Mouse (Mus musculus) liver, embryonic 12.5 days (tissue): ENCODE results near the gene Lhx2. TPM values are rescaled to one million over a fixed set of nuclear protein-coding genes. Genes with fewer than 3 reads are reported as not detected.

Experiments
- ATAC-seq: fragments of 200-750 bp; cut with Nextera tagmentation; 2 replicates; pipeline ENCODE4 v1.8.0; 2017; ENCODE audit warnings: moderate number of reproducible peaks, mild to moderate bottlenecking, moderate library complexity
- H3K27ac ChIP-seq: fragments of 300-500 bp; sonication (generic); 2 replicates; pipeline ENCODE4 v1.5.1; 2016; ENCODE audit warnings: mild to moderate bottlenecking
- H3K27me3 ChIP-seq: fragments of 300-500 bp; sonication (generic); replicated peaks from 2 replicates; pipeline ENCODE4 v1.6.1; 2016; ENCODE audit warnings: mild to moderate bottlenecking, moderate library complexity
- H3K36me3 ChIP-seq: fragments of 300-500 bp; sonication (generic); 2 replicates; pipeline ENCODE4 v1.6.1; 2016; ENCODE audit warnings: mild to moderate bottlenecking, moderate library complexity
- H3K4me1 ChIP-seq: fragments of 300-500 bp; sonication (generic); 2 replicates; pipeline ENCODE4 v1.6.1; 2016
- H3K4me2 ChIP-seq: fragments of 300-500 bp; sonication (generic); 2 replicates; pipeline ENCODE4 v1.6.1; 2016; ENCODE audit warnings: mild to moderate bottlenecking, moderate library complexity
- H3K4me3 ChIP-seq: fragments of 300-500 bp; sonication (generic); 2 replicates; pipeline ENCODE4 v1.5.1; 2016; ENCODE audit warnings: mild to moderate bottlenecking, moderate library complexity
- H3K9ac ChIP-seq: fragments of 300-500 bp; sonication (generic); 2 replicates; pipeline ENCODE4 v1.6.1; 2016; ENCODE audit warnings: mild to moderate bottlenecking, moderate library complexity
- H3K9me3 ChIP-seq: fragments of 300-500 bp; sonication (generic); replicated peaks from 2 replicates; pipeline ENCODE4 v1.6.1; 2016; ENCODE audit warnings: mild to moderate bottlenecking, moderate library complexity
- WGBS: fragments of 180-500 bp; shearing (Covaris S2); methylation state at CpG from one replicate; pipeline ENCODE4 v1.1.7; 2016; ENCODE audit not compliant: insufficient replicate concordance; 5-methylcytosine and 5-hydroxymethylcytosine counted together
- polyA plus RNA-seq: library from polyadenylated mRNA; unstranded; fragments of >200 nt; fragmentation: Nextera tagmentation; extraction: Ambion mirVana; gene quantifications from 2 replicates; pipeline ENCODE4 v1.2.1, GENCODE M21; 2016

Lhx2 gene
- polyA plus RNA-seq, 1 experiment from 2014 or later: 8.6 TPM

DNA sequence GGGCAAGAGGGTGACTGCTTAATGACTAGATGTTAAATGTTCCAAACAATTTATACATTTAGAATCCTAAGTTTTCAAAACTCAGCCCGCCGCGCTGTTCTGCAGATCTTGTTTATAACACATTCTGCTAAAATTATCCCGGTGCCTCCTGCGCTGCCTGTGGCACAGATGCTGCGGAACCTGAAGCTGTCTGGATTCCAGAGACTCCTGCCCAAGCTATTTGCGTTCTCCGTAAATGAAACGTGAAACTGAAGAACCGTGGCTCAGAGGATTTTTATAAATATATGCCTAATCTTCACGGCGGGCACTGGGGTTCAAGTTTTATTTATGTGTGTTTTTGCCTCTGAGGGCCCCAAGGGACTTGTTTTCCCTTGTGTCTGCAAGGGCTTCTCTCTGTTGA lies 64.2 kb downstream of the Lhx2 start:
- ATAC-seq: no peak
- H3K4me1 ChIP-seq: no peaks in the 10 kb centered on the region
- no peak overlapping the region for H3K4me3 ChIP-seq
- H3K9me3 ChIP-seq: no peaks in the 10 kb centered on the region
- no peaks in the 10 kb centered on the region for H3K36me3 ChIP-seq
- H3K4me2 ChIP-seq: no peak overlapping the region
- H3K9ac ChIP-seq: no peak overlapping the region
- peaks cover 31% of the 10 kb centered on the region for H3K27me3 ChIP-seq
- no peak overlapping the region for H3K27ac ChIP-seq
- WGBS: 68% methylated on average over 12 of the region's 12 CpGs

- H3K36me3 ChIP-seq: no peaks in the 10 kb centered on the region
- H3K9ac ChIP-seq: no peak overlapping the region
- no peak overlapping the region for H3K27ac ChIP-seq
- H3K9me3 ChIP-seq: no peaks in the 10 kb centered on the region
- no peak overlapping the region for H3K4me3 ChIP-seq
- H3K4me2 ChIP-seq: no peak overlapping the region
- WGBS: 63% methylated on average over 10 of the region's 10 CpGs
- no peaks in the 10 kb centered on the region for H3K4me1 ChIP-seq
- peaks cover 31% of the 10 kb centered on the region for H3K27me3 ChIP-seq
- no peak for ATAC-seq
Measured at GRCm38 (mm10) chr2:38404007-38404596, 65.0 kb downstream of the Lhx2 start.

GRCm38 (mm10) chr2:38405356-38405755 lies 66.3 kb downstream of the Lhx2 start:
- H3K4me2 ChIP-seq: no peak overlapping the region
- H3K9ac ChIP-seq: no peak overlapping the region
- H3K9me3 ChIP-seq: no peaks in the 10 kb centered on the region
- peaks cover 29% of the 10 kb centered on the region for H3K27me3 ChIP-seq
- WGBS: 61% methylated on average over 4 of the region's 4 CpGs
- no peaks in the 10 kb centered on the region for H3K36me3 ChIP-seq
- ATAC-seq: no peak
- no peak overlapping the region for H3K4me3 ChIP-seq
- H3K27ac ChIP-seq: no peak overlapping the region
- H3K4me1 ChIP-seq: no peaks in the 10 kb centered on the region

GRCm38 (mm10) chr2:38409309-38409708 lies 70.2 kb downstream of the Lhx2 start:
- no peak overlapping the region for H3K27ac ChIP-seq
- H3K9ac ChIP-seq: no peak overlapping the region
- H3K4me2 ChIP-seq: no peak overlapping the region
- no peak for ATAC-seq
- H3K27me3 ChIP-seq: peaks cover 17% of the 10 kb centered on the region; the same call in 1 of the 2 replicates
- H3K36me3 ChIP-seq: no peaks in the 10 kb centered on the region
- WGBS: 65% methylated on average over 3 of the region's 3 CpGs
- H3K9me3 ChIP-seq: no peaks in the 10 kb centered on the region
- no peak overlapping the region for H3K4me3 ChIP-seq
- no peaks in the 10 kb centered on the region for H3K4me1 ChIP-seq

DNA sequence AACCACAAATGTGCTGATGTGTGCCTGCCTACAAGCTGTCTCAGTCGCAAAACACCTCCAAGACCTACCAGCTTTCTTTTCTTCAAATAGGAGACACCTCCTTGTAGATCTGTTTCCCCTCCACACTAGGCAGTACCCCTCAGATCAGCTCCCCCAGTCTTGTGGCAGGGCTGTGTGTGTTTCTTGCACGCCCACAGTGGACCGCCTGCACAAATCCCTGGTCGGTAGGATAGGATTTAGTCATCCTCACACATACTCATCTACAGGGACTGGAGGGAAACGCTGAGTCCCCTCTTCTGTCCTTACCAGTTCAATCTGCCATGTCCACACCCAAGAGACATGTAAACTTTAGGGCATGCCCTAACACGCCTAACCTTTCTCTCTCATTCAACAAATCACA lies 71.1 kb downstream of the Lhx2 start:
- WGBS: 63% methylated on average over 6 of the region's 6 CpGs
- Histone ChIP-seq H3K27ac (no peak overlapping the region), H3K4me1 (no peaks in the 10 kb centered on the region), H3K4me3 (no peak overlapping the region), H3K4me2 (no peak overlapping the region), H3K9ac (no peak overlapping the region), H3K36me3 (no peaks in the 10 kb centered on the region), H3K27me3 (peaks cover 15% of the 10 kb centered on the region; the same call in 1 of the 2 replicates), H3K9me3 (no peaks in the 10 kb centered on the region)
- ATAC-seq: no peak

DNA sequence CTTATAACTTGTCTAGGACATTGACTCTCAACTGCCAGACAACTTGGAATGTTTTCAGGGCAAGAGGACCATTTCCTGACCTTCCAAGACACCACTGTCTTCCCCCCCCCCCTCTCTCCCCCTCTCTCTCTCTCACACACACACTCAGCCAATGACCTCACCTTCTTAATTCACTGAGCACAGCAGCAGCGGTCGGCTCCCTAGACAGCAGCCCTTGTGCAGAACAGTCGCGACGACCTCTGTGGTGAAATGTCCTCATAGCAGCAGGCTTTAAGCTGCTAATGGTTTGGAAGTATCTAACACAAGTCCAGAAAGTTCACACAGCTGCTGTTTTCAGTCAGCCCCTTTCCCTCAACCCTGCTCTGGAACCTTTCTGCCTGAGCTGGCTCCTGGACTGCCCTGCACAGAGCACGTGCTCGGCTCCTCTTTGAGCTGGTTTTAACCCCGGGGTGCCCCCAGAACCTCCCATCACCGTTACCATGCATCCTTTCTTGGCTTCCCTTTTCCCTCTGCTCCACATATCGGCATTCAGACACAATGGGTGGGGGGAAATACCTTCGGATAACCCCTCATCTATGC lies 73.6 kb downstream of the Lhx2 start:
- ATAC-seq: no peak
- H3K36me3 ChIP-seq: no peaks in the 10 kb centered on the region
- no peak overlapping the region for H3K9ac ChIP-seq
- no peak overlapping the region for H3K27ac ChIP-seq
- H3K27me3 ChIP-seq: peaks cover 9% of the 10 kb centered on the region; the same call in 1 of the 2 replicates
- WGBS: 40% methylated on average over 11 of the region's 11 CpGs
- H3K9me3 ChIP-seq: no peaks in the 10 kb centered on the region
- no peak overlapping the region for H3K4me2 ChIP-seq
- no peaks in the 10 kb centered on the region for H3K4me1 ChIP-seq
- no peak overlapping the region for H3K4me3 ChIP-seq

DNA sequence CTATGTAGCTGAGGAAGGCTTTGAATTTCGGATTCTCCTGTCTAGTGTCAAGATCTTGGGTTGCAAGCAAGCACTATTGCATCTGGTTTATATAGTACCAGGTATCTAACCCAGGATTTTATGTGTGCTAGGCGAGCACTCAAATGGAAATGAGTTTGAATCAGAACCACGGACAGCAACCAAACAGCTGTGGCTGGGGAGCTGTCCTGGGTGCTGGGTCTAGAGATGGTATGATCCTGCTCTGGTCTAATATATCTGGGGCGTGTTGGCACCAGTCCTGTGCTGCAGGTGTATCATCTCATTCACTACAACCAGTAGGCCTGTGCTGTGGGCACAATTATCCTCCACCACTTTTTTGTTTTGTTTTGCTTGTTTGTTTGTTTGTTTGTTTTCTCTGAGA lies 78.9 kb downstream of the Lhx2 start:
- Histone ChIP-seq H3K27ac (no peak overlapping the region), H3K36me3 (no peaks in the 10 kb centered on the region), H3K4me1 (no peaks in the 10 kb centered on the region), H3K27me3 (peaks cover 27% of the 10 kb centered on the region), H3K9me3 (no peaks in the 10 kb centered on the region), H3K4me3 (no peak overlapping the region), H3K4me2 (no peak overlapping the region), H3K9ac (no peak overlapping the region)
- ATAC-seq: no peak
- WGBS: 14% methylated on average over 4 of the region's 4 CpGs

Other genes with a start within 250 kb of the Lhx2 start
- 13.3 and 17.2 TPM in 2 replicates for gene Dennd1a, start 51.9 kb upstream of the Lhx2 start, polyA plus RNA-seq
- gene Nek6, start 172.4 kb downstream of the Lhx2 start, polyA plus RNA-seq: 42.7 and 45.7 TPM in 2 replicates